Mouse (Mus musculus) spleen, embryonic (tissue): ENCODE measurements around the gene Fam129a.
"Not testable (repeated sequence)": the region's sequence is repeated elsewhere in the genome, so short reads cannot be mapped to it uniquely, and the experiment has no call there.

Experiments
- CTCF ChIA-PET: fragments of 350-600 bp; sonication (Branson Sonifier 250); formaldehyde crosslinking; loops from one replicate; lab custom pipeline; 2022; lab: Charles Lee

The Fam129a gene

DNA sequence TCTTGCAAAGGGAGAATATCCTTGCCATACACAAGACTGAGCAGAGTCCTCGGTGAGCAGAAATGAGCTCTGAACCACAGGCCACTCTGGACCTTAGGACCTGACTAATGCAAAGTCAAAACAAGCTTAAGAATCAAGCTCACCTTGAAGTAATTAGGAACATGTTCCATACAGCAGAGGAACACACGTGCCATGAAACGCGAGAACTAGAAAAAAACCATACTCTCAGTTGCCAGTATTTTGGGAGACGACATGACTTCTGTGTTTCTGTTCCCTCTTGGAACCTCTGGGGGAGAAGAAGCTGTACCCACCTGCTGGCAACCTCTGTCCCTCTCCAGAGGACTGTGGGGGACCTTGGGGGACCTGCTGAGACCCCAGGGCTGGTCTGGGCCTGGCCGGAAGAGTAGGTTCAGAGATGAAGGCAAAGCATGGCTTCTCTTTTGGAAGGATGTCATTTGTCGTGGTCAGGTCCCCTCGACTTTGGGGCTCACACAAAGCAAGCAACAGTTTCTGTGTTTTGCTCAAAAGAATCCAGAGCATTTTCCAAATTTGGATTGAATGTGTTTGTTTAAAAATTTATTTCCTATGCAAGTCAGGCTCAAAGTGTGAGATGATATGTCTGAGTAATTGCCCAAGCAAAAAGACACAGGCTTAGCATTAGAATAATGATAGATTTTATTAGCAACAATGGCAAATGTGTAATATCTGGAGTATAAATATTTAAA is 12.6 kb downstream of the Fam129a start:
- CTCF ChIA-PET: no interaction called here

DNA sequence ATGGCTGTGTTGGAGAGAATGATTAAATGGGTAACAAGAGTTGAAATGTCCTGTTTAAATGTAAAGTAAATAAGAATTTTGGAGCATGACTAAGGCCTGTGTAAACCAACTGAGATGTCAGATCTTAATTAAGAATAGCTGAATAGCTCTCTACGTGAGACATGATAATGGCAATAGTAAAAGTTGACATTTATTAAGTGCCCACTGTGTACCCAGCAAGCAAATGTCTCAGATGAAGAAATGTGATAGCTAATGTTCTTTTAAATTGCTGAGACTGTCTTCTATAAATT is 13.1 kb downstream of the Fam129a start:
- CTCF ChIA-PET: no interaction called here

DNA sequence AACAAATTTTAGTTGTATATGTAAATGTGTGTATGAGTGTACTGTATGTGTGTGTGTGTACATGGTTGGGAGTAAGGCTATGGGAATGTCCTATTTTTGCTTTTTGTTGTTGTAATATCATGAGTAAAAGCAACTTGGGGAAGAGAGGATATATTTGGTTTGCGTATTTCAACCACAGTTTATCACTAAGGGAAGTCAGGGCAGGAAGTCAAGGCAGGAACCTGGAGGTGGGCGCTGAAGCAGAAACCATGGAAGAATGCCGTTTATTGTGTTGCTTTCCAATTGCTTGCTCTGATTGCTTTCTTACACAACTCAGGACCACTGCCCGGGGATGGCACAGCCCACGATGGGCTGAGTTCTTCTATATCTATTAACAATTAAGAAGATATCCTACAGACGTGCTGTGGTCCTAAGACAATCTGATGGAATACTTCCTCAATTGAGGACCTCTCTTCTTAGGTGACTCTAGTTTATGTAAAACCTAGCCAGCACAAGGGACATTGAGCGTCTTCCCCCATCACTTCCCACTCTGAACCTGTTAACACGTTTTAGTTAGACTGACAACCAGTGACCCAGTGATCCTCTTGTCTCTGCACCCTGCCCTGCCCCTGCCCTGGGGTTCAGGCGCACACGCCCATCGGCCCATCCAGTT is 13.7 kb downstream of the Fam129a start:
- CTCF ChIA-PET: no interaction called here

DNA sequence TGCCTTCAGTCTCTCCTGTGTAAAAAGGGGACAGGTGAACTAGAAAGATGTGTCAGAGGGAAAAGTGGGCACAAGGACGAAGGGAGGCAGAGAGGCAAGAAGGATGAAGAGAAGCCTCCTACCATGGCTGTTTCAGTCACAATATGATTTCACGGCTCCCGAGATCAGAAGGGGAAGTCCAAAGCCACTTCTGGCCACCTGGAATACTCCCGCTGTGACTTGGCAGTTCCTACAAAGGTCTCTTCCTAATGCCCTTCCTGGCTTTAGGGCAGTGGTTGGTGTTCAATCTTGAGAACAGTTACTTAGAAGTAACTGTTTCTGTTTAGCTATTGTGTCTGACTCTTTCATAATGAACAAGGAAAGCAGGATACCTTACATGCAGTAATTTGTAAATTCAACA is 14.7 kb downstream of the Fam129a start:
- CTCF ChIA-PET: no interaction called here

DNA sequence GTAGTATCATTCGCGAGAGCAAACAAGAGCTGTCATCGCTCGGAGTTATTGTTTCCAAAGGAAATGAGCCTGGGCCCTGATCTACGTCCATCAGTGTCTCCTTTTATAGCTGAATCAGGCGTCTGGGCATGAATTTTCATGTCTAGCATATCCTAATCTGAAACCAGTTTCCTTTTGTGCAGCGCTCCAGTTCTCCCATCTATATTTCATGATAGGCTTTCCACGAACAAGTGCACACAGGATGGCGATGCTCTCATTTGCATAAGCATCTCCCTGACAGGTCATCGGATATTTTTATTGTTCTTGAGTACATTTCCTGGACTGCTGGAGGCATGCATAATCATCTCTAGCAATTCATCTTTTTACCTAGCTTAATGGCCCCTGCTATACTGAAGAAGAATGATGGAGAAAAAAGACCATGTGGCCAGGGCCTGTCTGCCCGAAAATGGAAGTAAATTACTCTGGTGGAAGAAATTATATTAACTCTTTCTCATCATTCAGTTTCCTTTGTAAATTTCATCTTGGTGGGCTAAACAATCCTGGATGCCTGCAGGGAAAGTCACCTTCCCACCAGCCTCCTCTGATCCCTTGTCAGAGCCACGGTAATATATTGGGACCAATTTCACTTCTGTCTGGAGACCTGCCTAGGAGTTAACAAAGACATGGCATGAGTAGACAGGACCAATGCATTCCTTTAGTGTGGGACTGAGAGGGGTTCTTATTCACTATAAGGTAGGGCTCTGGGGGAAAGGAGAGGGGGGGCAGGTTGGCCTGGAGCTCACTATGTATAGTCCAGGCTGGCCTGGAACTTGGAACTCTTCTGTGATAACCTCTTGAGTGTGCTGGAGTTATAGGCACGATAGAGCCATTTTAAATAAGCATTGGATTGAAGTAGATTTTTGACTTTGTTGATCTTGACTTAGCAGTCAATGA is 21.4 kb downstream of the Fam129a start:
- CTCF ChIA-PET: no interaction called here

DNA sequence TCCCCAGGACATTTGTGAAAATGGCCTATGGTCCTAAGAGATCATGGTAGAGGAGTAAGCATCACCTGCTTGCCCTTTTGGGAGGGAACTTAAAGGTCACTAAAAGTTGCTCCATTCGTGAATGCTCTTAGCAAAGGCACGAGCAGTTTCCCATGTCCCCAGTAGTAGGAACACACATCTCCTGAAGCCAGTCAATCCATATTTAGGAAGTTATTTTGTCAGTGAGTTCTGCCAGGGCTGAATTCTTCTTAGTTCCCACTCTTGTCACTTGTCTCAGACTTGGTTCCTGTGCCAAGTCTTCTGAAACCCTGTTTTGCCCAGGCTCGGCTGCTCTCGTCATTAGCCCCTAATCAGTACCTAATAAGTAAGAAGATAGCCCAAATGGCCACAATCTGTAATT is 23.9 kb downstream of the Fam129a start:
- CTCF ChIA-PET: no interaction called here

DNA sequence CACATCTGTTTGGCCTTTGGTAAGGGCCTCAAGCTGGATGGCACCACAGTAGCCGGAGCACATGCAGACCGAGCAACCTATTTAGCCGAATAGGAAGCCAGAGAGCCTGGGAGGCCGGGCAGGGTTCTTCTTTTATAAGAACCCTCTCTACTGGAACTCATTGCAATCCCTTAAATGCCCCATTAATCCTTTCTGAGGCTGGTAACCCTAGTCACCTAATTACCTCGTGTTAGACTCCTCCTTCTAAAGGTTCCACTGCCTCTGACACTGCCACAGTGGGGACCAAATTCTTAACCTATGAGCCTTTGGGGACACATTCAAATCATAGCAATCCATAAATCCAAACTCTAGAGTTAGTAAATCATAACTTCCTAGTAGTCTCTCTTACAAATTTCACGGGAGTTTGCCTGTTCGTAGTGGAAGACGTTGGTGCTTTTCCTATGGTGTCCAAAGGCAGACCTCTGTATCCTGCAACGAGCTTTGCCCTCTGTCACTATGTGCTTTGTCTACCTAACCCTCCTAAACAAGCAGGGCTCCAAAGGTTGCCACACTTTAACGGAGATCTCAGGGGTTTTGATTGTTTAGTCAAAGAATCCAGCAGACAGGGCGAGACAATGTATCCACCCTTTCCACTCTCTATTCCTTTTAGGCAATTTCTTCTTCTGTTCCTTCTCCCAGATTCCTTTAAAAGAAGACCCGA is 24.8 kb downstream of the Fam129a start:
- CTCF ChIA-PET: no interaction called here

DNA sequence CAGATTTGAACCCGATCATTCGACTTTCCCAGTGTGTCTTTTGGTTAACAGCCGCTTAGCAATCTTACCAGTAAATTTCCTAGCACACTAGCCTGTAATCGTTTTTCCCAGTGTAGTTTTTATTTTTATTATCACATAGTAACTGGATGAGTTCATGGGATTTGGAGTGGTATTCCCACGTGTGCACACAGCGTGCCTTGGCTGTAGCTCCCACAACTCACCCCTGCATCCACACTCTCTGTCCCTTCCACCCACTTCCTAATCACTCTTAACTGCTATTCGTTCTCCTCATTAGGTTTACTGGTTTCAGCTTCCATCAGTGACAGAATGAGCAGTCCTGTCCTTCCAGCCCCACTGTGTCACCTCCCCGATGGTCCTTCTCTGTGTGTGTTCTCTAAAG is 25.6 kb downstream of the Fam129a start:
- CTCF ChIA-PET: no interaction called here

DNA sequence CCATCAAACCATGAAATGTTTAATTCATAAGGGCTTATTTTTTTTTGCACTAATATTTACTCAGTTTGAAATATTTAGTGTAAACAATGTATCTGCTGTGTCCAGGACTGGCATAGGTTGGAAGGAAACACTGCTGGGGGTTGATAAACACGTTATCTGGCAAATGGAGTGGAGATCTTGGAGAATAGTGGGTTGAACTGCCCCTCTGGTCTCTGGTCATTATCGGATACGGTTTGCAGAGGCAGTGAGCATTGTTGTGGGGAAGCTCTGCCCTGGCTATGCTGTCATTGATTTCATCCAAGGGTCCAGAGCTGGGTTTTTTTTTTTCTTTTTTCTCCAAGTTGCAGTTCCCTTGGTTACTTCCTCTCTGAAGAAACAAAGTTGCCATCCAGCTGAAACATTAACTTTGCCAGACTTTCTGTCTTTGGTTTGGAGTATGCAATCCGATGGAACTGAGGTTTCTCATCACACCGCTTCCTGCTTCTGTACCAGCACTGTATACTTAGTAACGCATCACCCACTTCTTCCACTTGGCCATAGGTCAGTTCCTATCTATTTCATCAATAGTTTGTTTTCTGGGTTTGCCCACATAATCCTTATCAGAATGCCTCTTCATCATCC is 26.8 kb downstream of the Fam129a start:
- CTCF ChIA-PET: no interaction called here

DNA sequence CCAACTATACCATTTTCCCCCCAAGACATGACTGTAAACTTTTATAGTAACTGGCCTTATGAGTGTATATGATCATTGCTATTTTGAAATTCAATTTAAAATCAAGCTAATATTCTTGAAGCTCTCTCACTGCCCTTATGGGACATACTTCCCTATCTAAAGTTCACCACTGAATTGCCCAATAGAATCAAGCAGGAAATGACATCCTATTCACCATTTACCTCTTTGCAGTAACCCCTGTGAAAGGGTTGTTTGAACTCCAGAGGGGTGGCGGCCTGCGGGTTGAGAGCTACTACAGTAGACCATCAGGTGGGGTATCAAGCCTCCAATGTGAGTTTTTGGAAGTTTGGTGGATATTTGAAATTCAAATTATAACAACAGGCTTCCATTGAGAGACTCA is 27.9 kb downstream of the Fam129a start:
- CTCF ChIA-PET: no interaction called here

DNA sequence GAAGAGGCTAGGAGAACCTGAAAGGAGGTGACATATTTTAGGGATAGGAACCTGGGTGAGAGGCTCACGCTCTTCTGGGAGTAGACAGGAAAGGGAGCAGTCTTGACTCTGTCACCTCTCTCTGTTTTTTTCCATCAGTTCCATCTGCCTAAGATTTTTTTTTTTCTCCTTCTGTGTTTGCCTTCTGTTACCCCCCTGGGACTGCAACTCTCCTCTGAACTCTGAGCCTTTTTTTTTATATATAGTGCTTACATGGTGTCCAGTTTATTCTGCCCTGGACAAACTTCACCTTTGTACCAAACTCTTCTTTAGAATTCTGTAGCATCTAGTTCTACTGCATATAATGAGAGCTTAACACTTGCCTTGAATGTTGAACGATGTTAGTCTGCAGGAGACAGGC is 33.3 kb downstream of the Fam129a start:
- CTCF ChIA-PET: interaction anchor here (0.7 kb wide), 1 partner anchor 27 kb away, joined by 3 read pairs; no protein-coding TSS in a partner anchor

DNA sequence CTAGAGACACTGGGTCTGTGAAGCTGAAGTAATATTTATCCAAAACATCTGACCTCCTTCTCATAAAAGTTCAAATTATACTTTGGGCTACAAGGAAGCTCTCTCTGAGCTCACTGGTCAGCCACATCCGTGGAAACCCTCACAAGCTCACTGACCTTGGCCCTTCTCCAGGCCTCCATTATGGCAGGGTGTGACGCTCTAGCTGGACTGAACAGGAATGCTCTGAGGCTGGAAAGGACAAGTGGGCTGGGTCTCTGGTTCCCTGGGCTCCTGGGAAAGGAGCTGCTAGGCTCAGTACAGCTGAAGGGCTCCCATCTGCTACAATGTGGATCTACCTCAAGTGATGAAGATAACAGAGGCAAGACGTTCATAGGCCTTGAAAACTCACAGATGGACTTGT is 37.0 kb downstream of the Fam129a start:
- CTCF ChIA-PET: not testable (repeated sequence)

DNA sequence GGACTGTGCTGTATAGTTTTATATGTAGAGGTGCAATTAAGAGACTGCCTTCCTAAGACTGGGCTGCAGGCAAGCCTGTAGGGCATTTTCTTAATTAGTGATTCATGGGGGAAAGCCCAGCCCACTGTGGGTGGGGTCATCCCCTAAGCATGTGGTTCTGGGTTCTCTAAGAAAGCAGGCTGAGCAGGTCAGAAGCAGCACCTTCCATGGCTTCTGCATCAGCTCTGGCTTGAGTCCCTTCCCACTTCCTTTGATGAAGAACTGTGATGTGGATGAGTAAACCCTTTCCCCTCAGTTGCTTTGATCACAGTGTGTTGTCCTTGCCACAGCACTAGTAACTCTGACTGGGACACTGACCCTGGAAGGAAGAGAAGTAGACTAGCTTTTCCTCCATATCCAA is 39.6 kb downstream of the Fam129a start:
- CTCF ChIA-PET: no interaction called here

DNA sequence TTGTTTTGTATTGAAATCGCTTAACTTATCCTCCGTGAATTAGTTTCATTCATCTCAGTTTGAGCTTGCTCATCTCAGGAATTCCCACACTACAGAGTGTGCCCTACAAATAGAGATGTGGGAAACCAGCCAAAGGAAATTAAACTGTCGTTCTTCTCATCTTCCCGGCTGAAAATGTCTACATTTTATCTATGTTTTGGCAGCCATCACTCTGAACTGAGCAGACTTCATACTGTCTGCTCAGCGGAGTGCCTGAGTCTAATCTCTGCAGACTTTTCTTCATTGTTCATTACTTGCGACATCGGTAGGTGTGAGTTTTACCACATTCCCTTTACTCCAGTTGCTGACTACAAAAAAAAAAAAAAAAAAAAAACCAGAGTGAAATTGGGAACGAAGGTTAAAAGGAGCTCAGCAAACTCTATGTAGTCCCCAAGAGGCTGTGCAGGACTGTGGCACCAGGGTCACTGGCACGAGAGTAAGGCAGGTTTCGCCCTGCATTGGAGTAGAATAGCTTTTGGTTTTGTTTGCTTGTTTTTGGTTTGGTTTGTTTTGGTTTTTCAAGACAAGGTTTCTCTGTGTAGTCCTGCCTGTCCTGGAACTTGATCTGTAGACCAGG is 43.4 kb downstream of the Fam129a start:
- CTCF ChIA-PET: no interaction called here

DNA sequence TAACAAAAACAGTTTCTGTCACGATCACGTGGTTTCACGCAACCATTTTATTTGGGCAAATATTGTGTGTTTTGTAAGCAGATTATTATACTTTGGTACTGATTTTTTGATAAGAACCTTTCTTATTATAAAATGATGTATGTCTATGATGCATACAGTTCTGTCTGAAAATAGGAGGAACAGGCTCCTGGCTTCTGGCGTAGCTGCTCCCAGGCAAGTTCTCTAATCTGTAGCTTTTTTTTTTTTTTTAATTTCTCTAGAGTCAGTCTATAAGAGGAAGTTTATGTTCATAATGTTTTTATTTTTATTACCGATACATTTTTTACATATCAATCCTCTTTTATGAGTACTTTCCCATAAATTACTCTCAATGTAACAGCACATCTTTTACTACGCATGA is 44.6 kb downstream of the Fam129a start:
- CTCF ChIA-PET: interaction anchor here (0.6 kb wide), 1 partner anchor 9 kb away, joined by 3 read pairs; no protein-coding TSS in a partner anchor

DNA sequence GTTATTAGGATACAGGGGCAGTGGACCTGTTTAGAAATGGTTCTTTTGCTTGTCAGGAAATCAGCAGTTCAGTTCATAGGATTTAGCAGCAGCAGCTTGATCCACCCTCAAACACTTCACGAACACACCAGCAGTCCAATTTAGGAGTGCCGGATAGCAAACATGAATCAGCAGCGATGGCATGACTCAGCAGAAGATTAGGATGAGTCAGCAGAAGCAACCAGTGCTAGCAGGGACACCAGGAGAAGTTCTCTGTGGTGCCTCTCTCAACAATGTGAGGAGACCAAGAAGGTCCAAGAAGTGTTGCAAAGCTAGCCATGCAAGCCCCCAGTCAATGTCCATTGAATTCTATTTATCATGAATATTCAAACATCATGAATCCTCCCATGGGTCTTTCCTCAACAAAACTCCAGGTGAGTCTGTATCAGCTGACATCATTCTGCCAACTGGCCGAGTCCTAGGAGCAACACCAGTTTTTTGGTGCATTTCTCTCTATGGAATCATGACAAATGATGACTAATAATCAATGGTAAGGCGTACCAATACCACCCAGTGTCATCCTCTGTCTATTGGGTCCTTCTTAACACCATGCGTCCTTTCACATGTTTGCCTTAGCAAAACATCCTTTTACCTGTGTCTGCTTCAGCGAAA is 45.7 kb downstream of the Fam129a start:
- CTCF ChIA-PET: no interaction called here

DNA sequence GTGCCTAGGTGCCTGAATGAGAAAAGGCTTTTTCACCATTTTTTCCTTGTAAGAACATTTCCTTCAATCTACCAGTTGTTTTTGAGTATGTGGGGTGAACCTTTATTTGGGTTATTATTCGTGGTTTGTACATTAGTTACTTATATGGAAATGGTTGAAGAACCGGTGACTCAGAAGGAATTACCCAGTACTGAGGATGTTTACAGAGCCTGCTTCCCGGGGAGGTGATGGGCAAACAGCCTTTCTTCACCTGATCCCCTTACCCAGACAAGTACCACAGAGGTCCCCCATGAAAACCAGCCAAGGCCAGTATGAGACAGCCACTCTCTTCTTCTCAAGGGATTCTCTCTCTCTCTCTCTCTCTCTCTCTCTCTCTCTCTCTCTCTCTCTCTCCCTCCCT is 47.3 kb downstream of the Fam129a start:
- CTCF ChIA-PET: no interaction called here

DNA sequence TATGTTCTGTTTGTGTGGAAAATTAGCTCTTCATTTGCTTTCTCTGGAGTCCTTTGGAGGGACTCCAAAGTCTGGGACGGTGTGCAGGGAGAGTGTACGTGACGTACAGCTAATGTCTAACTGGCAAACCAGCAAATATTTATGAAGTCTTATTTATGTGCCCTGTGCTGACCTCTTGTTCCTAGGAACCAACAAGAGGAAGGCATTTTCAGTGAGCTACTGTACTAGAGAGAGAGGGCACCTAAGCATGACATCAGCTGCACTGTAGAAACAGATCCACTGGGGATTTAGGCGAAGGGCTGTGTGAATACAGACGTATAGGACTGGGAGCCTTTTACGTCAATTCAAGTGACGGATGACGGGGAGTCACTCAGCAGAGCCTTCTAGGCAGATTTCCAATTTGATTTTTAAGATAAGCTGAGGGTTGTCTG is 48.3 kb downstream of the Fam129a start:
- CTCF ChIA-PET: no interaction called here

DNA sequence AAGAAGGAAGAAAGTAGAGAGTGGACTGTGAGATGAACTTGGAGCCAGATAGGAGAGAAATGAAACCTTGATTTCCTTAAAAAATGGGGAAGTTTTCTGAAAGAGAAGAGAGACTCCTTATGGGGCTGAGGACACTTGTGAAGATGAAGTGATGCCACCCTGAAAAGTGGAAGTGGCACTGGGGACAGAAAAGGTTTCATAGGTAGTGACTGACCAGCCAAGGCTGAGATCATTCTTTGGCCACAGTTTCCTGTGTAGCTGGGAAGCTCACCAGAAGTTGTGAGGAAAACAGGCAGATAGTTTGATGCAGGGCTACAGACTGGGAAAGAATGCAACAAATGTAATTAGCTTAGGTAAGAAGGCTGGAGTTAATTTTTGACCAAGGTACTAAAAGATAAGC is 49.7 kb downstream of the Fam129a start:
- CTCF ChIA-PET: no interaction called here

DNA sequence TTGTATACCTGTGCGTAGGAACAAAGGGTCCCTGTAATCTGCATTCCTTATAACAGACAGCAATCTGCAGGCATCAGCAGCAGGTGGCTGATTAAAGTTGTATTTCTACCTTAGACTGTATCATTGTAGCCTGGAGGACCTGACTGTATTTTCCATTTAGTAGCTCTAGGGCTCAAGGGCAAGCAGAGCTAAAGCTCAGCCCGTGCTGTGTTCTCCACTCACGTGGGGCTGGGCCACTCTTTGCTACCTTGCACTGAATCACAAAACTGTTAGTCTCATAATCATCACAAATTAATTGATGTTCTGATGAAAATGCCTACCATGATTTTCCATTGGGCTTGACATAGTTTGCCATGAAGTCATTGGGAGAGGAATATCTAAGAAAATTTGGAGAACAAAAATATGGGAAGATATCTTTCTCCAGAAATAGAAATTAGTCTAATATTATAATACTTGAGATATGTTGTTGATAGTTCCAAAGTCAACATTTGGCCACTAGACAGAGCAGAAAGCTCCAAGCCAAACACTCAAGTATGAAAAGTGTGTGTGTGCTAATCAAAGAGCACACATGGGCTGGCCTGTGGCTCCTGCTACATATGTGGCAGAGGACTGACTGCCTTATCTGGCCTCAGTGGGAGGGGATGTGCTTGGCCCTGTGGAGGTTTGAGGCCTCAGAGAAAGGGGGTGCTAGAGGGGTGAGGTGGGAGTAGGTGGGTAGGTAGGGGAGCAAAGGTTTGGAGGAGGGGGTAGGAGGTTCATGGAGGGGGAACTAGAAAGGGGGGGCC is 53.6 kb downstream of the Fam129a start:
- CTCF ChIA-PET: no interaction called here
